Mouse (Mus musculus) fat pad, adult 2 months (tissue): ENCODE measurements around the gene Gm5771.
"Not testable (repeated sequence)": the region's sequence is repeated elsewhere in the genome, so short reads cannot be mapped to it uniquely, and the experiment has no call there.

Experiments used
- DNase-seq: peaks from one replicate; pipeline ENCODE4 v3.0.0-alpha.2; 2011; ENCODE audit warnings: low read depth, low spot score; ENCODE audit errors: extremely low read depth

The Gm5771 gene

DNA sequence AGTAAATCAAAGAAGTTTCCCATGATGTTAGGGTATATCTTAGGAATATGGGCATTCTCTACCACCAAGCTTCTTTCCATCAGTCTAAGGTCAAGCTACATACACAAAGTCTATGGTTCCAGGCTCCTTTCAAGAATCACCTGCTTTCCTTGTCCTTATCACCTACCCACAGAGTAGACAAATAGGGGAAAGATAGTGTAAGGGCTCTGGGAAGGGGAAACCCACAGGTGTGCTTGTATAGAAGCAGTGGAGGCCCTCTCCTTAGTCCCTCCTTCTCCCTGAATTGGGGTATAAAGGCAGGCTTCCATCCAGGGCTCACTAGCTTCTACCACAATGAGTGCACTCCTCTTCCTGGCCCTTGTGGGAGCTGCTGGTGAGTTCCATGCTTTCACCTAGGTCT lies at the start of gene Gm5771:
Gene Gm5771, plus strand, starts transcription at position 301 of the 400 bp plus-strand sequence.
- not testable (repeated sequence) for DNase-seq

DNA sequence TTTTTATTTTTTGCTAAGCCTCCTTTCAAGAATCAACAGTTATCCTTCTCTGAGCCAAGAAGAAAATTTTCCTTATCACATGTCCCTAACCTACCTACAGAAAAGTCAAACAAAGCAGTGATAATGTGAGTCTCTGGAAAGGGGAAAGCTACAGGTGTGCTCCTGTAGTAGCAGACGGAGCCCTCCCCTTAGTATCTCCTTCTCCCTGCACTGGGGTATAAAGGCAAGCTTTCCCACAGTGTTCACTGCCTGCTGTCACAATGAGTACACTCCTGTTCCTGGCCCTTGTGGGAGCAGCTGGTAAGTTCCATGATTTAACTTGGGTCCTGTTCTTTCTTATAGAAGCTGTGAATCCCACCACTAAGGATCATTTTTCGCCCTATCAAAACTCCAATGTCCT lies 38.2 kb upstream of the Gm5771 start, which contains the start of gene Try10:
Gene Try10, plus strand, starts transcription at position 174 of the 400 bp plus-strand sequence.
- no peak for DNase-seq

DNA sequence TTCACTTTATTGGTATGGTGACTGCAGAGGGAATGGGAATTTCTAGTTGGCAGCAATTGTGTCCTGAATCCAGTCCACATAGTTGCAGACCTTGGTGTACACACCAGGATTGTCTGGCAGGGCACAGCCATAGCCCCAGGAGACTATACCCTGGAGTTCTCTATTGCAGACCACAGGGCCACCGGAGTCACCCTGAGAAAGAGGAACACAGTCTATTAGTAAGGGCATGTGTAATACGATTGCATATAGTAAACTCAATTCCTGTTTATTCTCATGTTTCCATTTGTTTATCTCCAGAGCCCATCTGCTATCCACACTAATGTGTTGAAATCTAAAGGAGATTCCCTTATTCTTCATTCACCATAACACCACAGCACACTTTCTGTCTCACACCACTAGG lies 18.4 kb upstream of the Gm5771 start:
- DNase-seq = not testable (repeated sequence)

DNA sequence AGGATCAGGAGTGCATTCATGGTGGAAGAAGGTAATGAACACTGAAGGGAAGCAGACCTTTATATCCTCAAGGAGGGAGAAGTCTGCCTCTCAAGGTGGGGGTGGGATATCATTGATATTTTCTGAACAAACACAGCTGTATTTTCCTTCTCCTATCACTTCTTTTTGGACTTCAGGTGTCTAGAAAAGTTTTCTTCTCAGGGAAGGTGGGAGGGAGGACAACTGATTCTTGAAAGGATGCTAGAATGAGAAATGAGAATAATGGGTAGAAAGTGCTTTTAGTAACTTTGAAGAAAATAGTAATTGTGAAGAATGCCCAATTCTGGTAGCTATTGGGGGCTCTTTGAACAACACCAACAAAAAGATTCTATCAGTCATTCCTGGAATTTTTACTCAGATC lies 14.6 kb upstream of the Gm5771 start, which contains the start of gene Prss3:
Gene Prss3, minus strand, starts transcription at position 101 of the 400 bp plus-strand sequence.
- not testable (repeated sequence) for DNase-seq

DNA sequence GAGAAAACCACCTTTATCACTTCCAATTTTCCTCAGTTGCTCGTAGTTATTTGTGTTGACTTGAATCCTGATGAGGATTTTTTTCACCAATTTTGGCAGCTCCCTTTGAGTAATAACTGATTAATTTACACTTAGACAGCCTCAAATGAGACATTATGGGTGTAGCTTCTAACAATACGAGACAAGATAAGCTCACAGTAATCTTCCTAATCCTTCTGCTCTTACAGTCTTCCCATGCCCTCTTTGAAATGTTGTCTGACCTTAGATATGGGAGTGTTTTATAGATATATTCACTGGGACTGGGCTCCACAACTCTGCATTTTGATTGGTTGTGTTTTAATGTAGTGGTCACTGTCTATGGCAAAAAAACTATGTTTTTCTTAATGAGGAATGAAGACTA lies 5.4 kb upstream of the Gm5771 start:
- DNase-seq = no peak

DNA sequence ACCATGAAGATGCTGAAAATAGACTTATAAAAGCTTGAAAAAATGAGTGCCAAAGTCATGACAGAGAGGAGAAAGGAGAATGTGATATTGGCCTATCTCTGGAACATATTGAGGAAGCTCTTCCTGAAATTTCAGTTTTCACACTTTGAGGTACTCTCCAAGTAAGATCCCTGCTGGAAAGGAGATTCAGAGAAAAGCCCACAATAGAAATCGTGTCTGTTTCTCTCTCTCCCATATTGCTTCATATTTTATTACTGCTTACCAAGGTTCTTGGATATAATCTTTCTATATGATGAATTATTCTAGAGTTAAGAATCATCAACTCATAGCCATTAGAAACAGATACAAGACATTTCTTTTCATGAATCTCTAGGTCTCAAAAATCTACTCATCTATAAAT lies 516 bp upstream of the Gm5771 start:
- DNase-seq = not testable (repeated sequence)

DNA sequence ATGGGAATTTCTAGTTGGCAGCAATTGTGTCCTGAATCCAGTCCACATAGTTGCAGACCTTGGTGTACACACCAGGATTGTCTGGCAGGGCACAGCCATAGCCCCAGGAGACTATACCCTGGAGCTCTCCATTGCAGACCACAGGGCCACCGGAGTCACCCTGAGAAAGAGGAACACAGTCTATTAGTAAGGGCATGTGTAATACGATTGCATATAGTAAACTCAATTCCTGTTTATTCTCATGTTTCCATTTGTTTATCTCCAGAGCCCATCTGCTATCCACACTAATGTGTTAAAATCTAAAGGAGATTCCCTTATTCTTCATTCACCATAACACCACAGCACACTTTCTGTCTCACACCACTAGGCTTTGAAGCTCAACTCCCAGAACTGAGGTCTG lies 50.1 kb downstream of the Gm5771 start:
- DNase-seq = not testable (repeated sequence)

DNA sequence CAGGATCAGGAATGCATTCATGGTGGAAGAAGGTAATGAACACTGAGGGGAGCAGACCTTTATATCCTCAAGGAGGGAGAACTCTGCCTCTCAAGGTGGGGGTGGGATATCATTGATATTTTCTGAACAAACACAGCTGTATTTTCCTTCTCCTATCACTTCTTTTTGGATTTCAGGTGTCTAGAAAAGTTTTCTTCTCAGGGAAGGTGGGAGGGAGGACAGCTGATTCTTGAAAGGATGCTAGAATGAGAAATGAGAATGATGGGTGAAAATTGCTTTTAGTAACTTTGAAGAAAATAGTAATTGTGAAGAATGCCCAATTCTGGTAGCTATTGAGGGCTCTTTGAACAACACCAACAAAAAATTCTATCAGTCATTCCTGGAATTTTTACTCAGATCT lies 53.9 kb downstream of the Gm5771 start, which contains the start of gene Gm10334:
Gene Gm10334, minus strand, starts transcription at position 101 of the 400 bp plus-strand sequence.
- not testable (repeated sequence) for DNase-seq
